Mouse (Mus musculus): ENCODE measurements at regions not wholly inside any gene's neighbourhood (a gene's known extent, or its start where the extent isn't known, plus 50 kb on each side); places are given as distances from the start of the nearest gene placed in this dataset.

DNA sequence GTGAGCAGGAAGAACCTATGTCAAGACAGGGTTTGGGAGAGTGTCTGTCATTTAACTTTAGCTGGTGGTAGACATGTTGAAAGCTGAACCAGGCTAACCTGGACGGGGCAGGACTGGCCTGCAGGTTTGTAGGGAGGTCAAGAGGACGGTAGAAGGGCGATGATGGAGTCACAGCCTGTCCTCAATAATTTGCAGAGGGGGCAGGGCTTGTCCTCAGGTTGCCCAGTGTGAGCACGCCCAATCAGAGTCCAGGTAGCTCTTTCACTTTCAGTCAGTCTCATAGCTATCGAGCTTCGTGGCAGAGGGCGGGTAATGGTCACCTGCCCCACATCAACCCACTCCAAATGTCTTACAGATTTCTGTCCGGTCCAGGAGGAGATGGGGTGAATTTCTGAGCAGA lies 85.5 kb upstream of the 1600014C23Rik start:
- Histone ChIP-seq H3K4me3 (ENCODE audit: insufficient read depth, low read length) (no peak overlapping the region), H3K4me1 (ENCODE audit: control insufficient read depth, insufficient read depth, low read length) (no peaks in the 10 kb centered on the region), H3K27ac (ENCODE audit: insufficient read depth, low read depth, low read length) (no peak overlapping the region)
- no peak for TF ChIP-seq CTCF (IDR thresholded peaks at IDR 0.05; ENCODE audit: low read depth, low read length)
- TF ChIP-seq POLR2A (IDR thresholded peaks at IDR 0.05; ENCODE audit: borderline replicate concordance, low read depth, low read length): no peak

DNA sequence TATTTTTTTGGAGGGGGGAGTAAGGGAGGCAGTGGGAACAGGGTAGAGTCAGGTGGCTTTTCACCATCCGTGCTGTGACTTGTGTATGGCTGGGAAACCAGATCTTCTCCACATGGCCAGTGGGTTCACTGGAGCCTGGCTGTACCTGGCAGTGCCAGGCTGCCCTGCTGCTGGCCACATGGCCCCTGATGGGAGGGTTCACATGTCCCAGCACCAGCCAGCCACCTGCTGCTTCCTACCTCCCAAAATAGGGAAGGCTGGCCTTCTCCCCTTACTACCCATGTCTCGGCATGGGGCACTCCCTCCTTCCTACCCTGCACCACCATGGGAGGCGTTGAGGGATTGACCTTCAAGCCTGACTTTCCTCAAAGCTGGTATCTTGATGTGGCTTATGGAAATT lies 82.9 kb upstream of the 1600014C23Rik start:
- TF ChIP-seq CTCF (IDR thresholded peaks at IDR 0.05; ENCODE audit: low read depth, low read length) (no peak), POLR2A (IDR thresholded peaks at IDR 0.05; ENCODE audit: borderline replicate concordance, low read depth, low read length) (no peak)
- no peak overlapping the region for H3K4me3 ChIP-seq (ENCODE audit: insufficient read depth, low read length)

GRCm38 (mm10) chr17:45815833-45816232 lies 82.2 kb upstream of the 1600014C23Rik start:
- H3K4me1 ChIP-seq (ENCODE audit: control insufficient read depth, insufficient read depth, low read length): peaks cover 9% of the 10 kb centered on the region
- H3K4me3 ChIP-seq (ENCODE audit: insufficient read depth, low read length): no peak overlapping the region
- no peak overlapping the region for H3K27ac ChIP-seq (ENCODE audit: insufficient read depth, low read depth, low read length)
- TF ChIP-seq POLR2A (IDR thresholded peaks at IDR 0.05; ENCODE audit: borderline replicate concordance, low read depth, low read length) (no peak), CTCF (IDR thresholded peaks at IDR 0.05; ENCODE audit: low read depth, low read length) (no peak)

More for the DNA sequence above, 82.9 kb upstream of the 1600014C23Rik start:
- Histone ChIP-seq H3K4me1 (ENCODE audit: control insufficient read depth, insufficient read depth, low read length) (peaks cover 9% of the 10 kb centered on the region), H3K27ac (ENCODE audit: insufficient read depth, low read depth, low read length) (no peak overlapping the region)

DNA sequence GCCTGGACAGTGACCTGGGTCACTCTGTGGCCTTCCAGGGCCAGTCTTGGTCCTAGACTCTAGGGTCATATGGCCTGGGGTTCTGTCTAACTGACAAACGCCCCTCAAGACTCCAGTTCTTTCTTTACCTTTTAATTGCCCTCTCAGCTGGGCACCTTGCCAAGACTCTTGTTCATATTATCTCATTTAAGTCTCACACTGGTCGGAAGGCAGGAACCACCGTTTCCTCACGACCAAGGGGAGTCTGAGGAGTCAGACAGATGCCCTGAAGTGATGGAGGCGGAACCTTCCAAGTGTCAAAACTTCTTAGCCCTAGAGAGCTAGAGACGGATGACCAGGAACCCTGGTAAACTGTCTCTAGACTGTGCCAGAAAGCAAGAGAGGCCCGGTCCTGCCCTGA lies 81.7 kb upstream of the 1600014C23Rik start:
- Histone ChIP-seq H3K4me3 (ENCODE audit: insufficient read depth, low read length) (no peak overlapping the region), H3K4me1 (ENCODE audit: control insufficient read depth, insufficient read depth, low read length) (peaks cover 12% of the 10 kb centered on the region), H3K27ac (ENCODE audit: insufficient read depth, low read depth, low read length) (no peak overlapping the region)
- no peak for TF ChIP-seq CTCF (IDR thresholded peaks at IDR 0.05; ENCODE audit: low read depth, low read length)
- TF ChIP-seq POLR2A (IDR thresholded peaks at IDR 0.05; ENCODE audit: borderline replicate concordance, low read depth, low read length): no peak

DNA sequence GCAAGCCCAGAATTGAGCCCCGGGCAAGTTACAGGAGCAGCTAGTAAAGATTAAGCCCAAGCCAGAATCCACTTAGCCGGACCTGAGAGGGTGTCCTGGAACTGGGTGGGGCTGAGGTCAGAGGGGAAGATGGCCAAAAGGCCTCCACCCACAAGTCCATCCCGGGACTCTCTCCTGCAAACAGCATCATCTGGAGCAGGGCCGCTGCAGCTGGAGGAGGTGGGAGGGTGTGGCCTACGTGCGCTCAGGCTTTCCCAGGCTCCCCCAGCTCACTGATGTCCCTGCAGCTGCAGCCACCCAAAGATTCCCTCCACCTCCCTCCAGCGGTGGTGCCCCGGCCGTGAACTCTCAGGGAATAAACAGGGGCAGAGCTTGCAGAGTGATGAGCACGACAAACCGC lies 80.9 kb upstream of the 1600014C23Rik start:
- Histone ChIP-seq H3K27ac (ENCODE audit: insufficient read depth, low read depth, low read length) (no peak overlapping the region), H3K4me3 (ENCODE audit: insufficient read depth, low read length) (no peak overlapping the region), H3K4me1 (ENCODE audit: control insufficient read depth, insufficient read depth, low read length) (peaks cover 15% of the 10 kb centered on the region)
- no peak for TF ChIP-seq POLR2A (IDR thresholded peaks at IDR 0.05; ENCODE audit: borderline replicate concordance, low read depth, low read length)
- no peak for TF ChIP-seq CTCF (IDR thresholded peaks at IDR 0.05; ENCODE audit: low read depth, low read length)

DNA sequence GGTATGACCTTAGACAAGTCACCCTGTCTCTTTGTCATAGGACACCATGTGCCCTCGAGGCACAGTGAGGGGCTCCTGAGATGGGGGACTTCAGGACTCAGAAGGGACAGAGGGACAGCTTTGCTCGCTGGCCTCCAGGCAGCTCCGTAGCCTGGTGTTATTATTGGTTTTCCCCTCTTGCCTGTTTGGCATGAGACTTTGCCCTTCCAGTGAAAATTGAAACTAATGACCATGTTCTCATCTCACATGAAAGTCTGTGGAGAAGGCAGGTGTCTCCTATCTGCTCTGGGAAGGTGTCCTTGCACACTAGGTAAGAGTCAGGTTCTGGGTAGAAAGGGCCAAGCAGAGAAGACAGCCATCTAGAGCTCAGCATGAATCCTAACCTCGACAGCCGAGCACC lies 80.3 kb upstream of the 1600014C23Rik start:
- H3K4me1 ChIP-seq (ENCODE audit: control insufficient read depth, insufficient read depth, low read length): peaks cover 15% of the 10 kb centered on the region
- TF ChIP-seq CTCF (IDR thresholded peaks at IDR 0.05; ENCODE audit: low read depth, low read length): no peak
- TF ChIP-seq POLR2A (IDR thresholded peaks at IDR 0.05; ENCODE audit: borderline replicate concordance, low read depth, low read length): no peak

GRCm38 (mm10) chr17:45812289-45812955 lies 78.8 kb upstream of the 1600014C23Rik start:
- H3K27ac ChIP-seq (ENCODE audit: insufficient read depth, low read depth, low read length): no peak overlapping the region
- no peak overlapping the region for H3K4me3 ChIP-seq (ENCODE audit: insufficient read depth, low read length)
- TF ChIP-seq POLR2A (IDR thresholded peaks at IDR 0.05; ENCODE audit: borderline replicate concordance, low read depth, low read length): no peak
- TF ChIP-seq CTCF (IDR thresholded peaks at IDR 0.05; ENCODE audit: low read depth, low read length): no peak
- H3K4me1 ChIP-seq (ENCODE audit: control insufficient read depth, insufficient read depth, low read length): peaks cover 27% of the 10 kb centered on the region

More for the DNA sequence above, 80.3 kb upstream of the 1600014C23Rik start:
- no peak overlapping the region for H3K27ac ChIP-seq (ENCODE audit: insufficient read depth, low read depth, low read length)
- H3K4me3 ChIP-seq (ENCODE audit: insufficient read depth, low read length): no peak overlapping the region

DNA sequence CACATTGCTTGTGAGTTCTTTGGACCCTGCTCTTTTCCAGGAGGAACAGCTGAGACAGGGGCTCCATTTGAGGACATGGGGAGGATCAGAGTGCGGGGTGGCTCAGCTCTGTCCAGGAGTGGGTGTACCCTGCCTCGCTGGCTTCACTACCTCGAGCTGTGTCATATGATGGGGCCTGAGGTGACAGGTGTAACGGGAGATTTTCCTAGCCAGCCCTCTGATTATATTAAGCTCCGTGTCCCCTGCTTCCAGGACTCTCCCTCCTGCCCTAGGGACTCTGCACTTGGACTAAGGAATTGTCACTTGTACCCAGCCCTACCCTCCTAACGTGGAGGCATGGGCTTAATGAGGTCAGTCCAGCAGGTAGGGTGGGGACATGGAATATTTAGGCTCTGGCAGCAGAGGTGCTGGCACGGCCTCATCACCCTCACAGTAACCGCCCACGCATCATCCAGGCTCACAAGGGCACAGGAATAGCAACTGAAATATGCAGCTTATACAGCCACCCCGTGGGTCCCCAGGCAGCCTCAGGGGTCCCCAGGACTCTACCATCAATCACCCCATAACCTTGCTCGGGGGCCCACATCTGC lies 78.1 kb upstream of the 1600014C23Rik start:
- H3K27ac ChIP-seq (ENCODE audit: insufficient read depth, low read depth, low read length): no peak overlapping the region
- no peak for TF ChIP-seq CTCF (IDR thresholded peaks at IDR 0.05; ENCODE audit: low read depth, low read length)
- no peak for TF ChIP-seq POLR2A (IDR thresholded peaks at IDR 0.05; ENCODE audit: borderline replicate concordance, low read depth, low read length)
- H3K4me1 ChIP-seq (ENCODE audit: control insufficient read depth, insufficient read depth, low read length): peaks cover 32% of the 10 kb centered on the region
- no peak overlapping the region for H3K4me3 ChIP-seq (ENCODE audit: insufficient read depth, low read length)

DNA sequence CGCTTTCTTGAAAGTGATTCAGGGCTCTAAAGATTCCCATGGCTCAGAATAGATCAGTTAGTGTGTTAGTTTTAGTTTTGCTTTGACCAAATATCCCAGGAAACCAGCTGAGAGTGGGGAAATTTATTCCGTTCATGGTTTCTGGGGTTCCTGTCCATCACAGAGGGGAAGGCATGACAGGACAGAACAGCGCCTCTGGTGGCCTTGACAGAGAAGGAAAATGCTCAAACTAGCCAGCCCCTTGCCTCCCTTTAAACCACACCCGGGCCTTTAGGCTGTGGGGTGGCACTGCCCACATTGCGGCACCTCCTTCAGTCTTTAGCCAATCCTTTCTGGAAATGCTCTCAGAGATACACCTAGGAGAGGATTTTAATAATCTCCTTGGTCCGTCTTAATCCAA lies 76.1 kb upstream of the 1600014C23Rik start:
- TF ChIP-seq CTCF (IDR thresholded peaks at IDR 0.05; ENCODE audit: low read depth, low read length) (0 out of 2 replicates have a peak, but pooled peaks have one; percentile 8), POLR2A (IDR thresholded peaks at IDR 0.05; ENCODE audit: borderline replicate concordance, low read depth, low read length) (no peak)
- peaks cover 35% of the 10 kb centered on the region for H3K4me1 ChIP-seq (ENCODE audit: control insufficient read depth, insufficient read depth, low read length)
- H3K27ac ChIP-seq (ENCODE audit: insufficient read depth, low read depth, low read length): no peak overlapping the region
- H3K4me3 ChIP-seq (ENCODE audit: insufficient read depth, low read length): no peak overlapping the region

DNA sequence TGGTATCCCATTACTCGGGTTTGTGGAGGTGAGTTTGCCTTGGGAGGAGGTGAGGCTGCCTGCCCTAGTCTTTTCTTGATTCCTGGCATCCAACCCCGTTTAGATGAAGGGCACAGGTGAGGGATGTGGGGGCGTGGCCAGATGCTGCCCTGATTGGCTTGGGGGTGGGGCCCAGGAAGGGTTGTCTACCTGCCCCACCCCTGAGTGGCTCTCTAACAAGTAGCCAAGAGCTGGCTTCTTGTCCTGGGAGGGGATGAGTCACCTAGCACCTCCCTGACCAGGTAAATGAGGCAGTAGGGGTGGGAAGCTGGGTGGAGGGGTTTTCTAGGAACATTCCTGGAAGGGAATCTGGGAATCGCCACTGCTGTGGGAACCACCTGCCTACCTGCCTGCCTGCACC lies 74.7 kb upstream of the 1600014C23Rik start:
- no peak overlapping the region for H3K4me3 ChIP-seq (ENCODE audit: insufficient read depth, low read length)
- H3K4me1 ChIP-seq (ENCODE audit: control insufficient read depth, insufficient read depth, low read length): peaks cover 39% of the 10 kb centered on the region
- TF ChIP-seq POLR2A (IDR thresholded peaks at IDR 0.05; ENCODE audit: borderline replicate concordance, low read depth, low read length) (no peak), CTCF (IDR thresholded peaks at IDR 0.05; ENCODE audit: low read depth, low read length) (no peak)
- no peak overlapping the region for H3K27ac ChIP-seq (ENCODE audit: insufficient read depth, low read depth, low read length)
